Mouse (Mus musculus): ENCODE data around the gene Cdc25b. TPM values are rescaled to one million over a fixed set of nuclear protein-coding genes. Genes with fewer than 3 reads are reported as not detected.

Cdc25b gene
- total RNA-seq (2021) (10 to 100 TPM in 1 of 2 experiments, 1 to 10 TPM in 1; 4.3 to 10.3 TPM), polyA plus RNA-seq (2012; rRNA removed) (9.8 and 12.5 TPM in 2 replicates)
- long read RNA-seq, transcript Cdc25b-202 (15 exons, 3,004 nt) = major isoform, 5 of 13 reads
- long read RNA-seq, partial matches to known transcripts = 4 of 13 reads
- long read RNA-seq, other reads (novel, unspliced or antisense) = 1 of 13 reads

GRCm38 (mm10) chr2:131186771-131187601 lies at the start of gene Cdc25b, which contains the start of gene Spef1:
Gene Cdc25b, plus strand, starts transcription at chr2:131186949.
Gene Spef1, minus strand, starts transcription at chr2:131187282.
- Histone ChIP-seq H3K4me3 (peak within 1 kb of the TSS; percentile 63), H3K27me3 (ENCODE audit: control insufficient read depth, insufficient read depth, low read length) (no peaks in the 10 kb centered on the region), H3K9ac (ENCODE audit: low read depth, low read length) (peak within 1 kb of the TSS; percentile 70), H3K4me1 (ENCODE audit: control insufficient read depth, insufficient read depth, low read length) (peaks cover 5% of the 10 kb centered on the region), H3K36me3 (ENCODE audit: control insufficient read depth, insufficient read depth, low read length) (no peaks in the 10 kb centered on the region), H3K27ac (peak within 1 kb of the TSS; percentile 70), H3K79me2 (replicated peaks; ENCODE audit: control insufficient read depth, insufficient read depth, low read length) (no peaks in the 10 kb centered on the region)
- intact Hi-C loops (cut with DNase I) = loop anchor here (10.0 kb wide), 1 partner anchor 168 kb away; the partner anchor contains the start of gene Rnf24
- 2% methylated on average over 43 of the region's 43 CpGs for WGBS
- TF ChIP-seq POLR2A (IDR thresholded peaks at IDR 0.05; ENCODE audit: insufficient read depth, low read depth, low read length) (peak; percentile 62; the same call in 1 of the 2 replicates), CTCF (IDR thresholded peaks at IDR 0.05) (peak; percentile 58), EP300 (IDR thresholded peaks at IDR 0.05; ENCODE audit: insufficient read depth, low read depth, low read length) (0 out of 2 replicates have a peak, but pooled peaks have one; percentile 38)
- DNase-seq = peak; percentile 89 to 91

- no peak overlapping the region for H3K9ac ChIP-seq (ENCODE audit: low read depth, low read length)
- intact Hi-C loops (cut with DNase I) = no loop called here
- H3K4me3 ChIP-seq = no peak overlapping the region
- H3K36me3 ChIP-seq (ENCODE audit: control insufficient read depth, insufficient read depth, low read length) = peaks cover 42% of the 10 kb centered on the region
- H3K79me2 ChIP-seq (replicated peaks; ENCODE audit: control insufficient read depth, insufficient read depth, low read length) = no peaks in the 10 kb centered on the region
- DNase-seq = peak; percentile 4 to 17
- TF ChIP-seq CTCF (IDR thresholded peaks at IDR 0.05) (no peak), EP300 (IDR thresholded peaks at IDR 0.05; ENCODE audit: insufficient read depth, low read depth, low read length) (no peak), POLR2A (IDR thresholded peaks at IDR 0.05; ENCODE audit: insufficient read depth, low read depth, low read length) (0 out of 2 replicates have a peak, but pooled peaks have one; percentile 25)
- no peaks in the 10 kb centered on the region for H3K27me3 ChIP-seq (ENCODE audit: control insufficient read depth, insufficient read depth, low read length)
- peak overlapping the region; percentile 77 for H3K27ac ChIP-seq
- H3K4me1 ChIP-seq (ENCODE audit: control insufficient read depth, insufficient read depth, low read length) = peaks cover 42% of the 10 kb centered on the region
- 47% methylated on average over 4 of the region's 4 CpGs for WGBS
These were observed 48.5 kb upstream of the Cdc25b start for GRCm38 (mm10) chr2:131138296-131138695.

- Histone ChIP-seq H3K79me2 (replicated peaks; ENCODE audit: control insufficient read depth, insufficient read depth, low read length) (no peaks in the 10 kb centered on the region), H3K4me3 (no peak overlapping the region), H3K36me3 (ENCODE audit: control insufficient read depth, insufficient read depth, low read length) (peaks cover 38% of the 10 kb centered on the region), H3K4me1 (ENCODE audit: control insufficient read depth, insufficient read depth, low read length) (peaks cover 40% of the 10 kb centered on the region), H3K27ac (peak overlapping the region; percentile 77), H3K27me3 (ENCODE audit: control insufficient read depth, insufficient read depth, low read length) (no peaks in the 10 kb centered on the region), H3K9ac (ENCODE audit: low read depth, low read length) (no peak overlapping the region)
- TF ChIP-seq CTCF (IDR thresholded peaks at IDR 0.05) (no peak), POLR2A (IDR thresholded peaks at IDR 0.05; ENCODE audit: insufficient read depth, low read depth, low read length) (no peak), EP300 (IDR thresholded peaks at IDR 0.05; ENCODE audit: insufficient read depth, low read depth, low read length) (no peak)
- 79% methylated on average over 7 of the region's 7 CpGs for WGBS
- no peak for DNase-seq
- intact Hi-C loops (cut with DNase I) = no loop called here
These were observed 48.0 kb upstream of the Cdc25b start for GRCm38 (mm10) chr2:131138760-131139159.

- Histone ChIP-seq H3K27ac (peak overlapping the region; percentile 77), H3K9ac (ENCODE audit: low read depth, low read length) (no peak overlapping the region), H3K4me3 (no peak overlapping the region), H3K27me3 (ENCODE audit: control insufficient read depth, insufficient read depth, low read length) (no peaks in the 10 kb centered on the region), H3K4me1 (ENCODE audit: control insufficient read depth, insufficient read depth, low read length) (peaks cover 36% of the 10 kb centered on the region), H3K79me2 (replicated peaks; ENCODE audit: control insufficient read depth, insufficient read depth, low read length) (no peaks in the 10 kb centered on the region), H3K36me3 (ENCODE audit: control insufficient read depth, insufficient read depth, low read length) (peaks cover 33% of the 10 kb centered on the region)
- peak; percentile 2 to 18 for DNase-seq
- TF ChIP-seq CTCF (IDR thresholded peaks at IDR 0.05) (no peak), EP300 (IDR thresholded peaks at IDR 0.05; ENCODE audit: insufficient read depth, low read depth, low read length) (no peak), POLR2A (IDR thresholded peaks at IDR 0.05; ENCODE audit: insufficient read depth, low read depth, low read length) (no peak)
- WGBS = 78% methylated on average over 5 of the region's 5 CpGs
- intact Hi-C loops (cut with DNase I) = no loop called here
These were observed 47.5 kb upstream of the Cdc25b start for GRCm38 (mm10) chr2:131139287-131139686.

GRCm38 (mm10) chr2:131139886-131140532 lies 46.7 kb upstream of the Cdc25b start:
- Histone ChIP-seq H3K27me3 (ENCODE audit: control insufficient read depth, insufficient read depth, low read length) (no peaks in the 10 kb centered on the region), H3K4me3 (no peak overlapping the region), H3K79me2 (replicated peaks; ENCODE audit: control insufficient read depth, insufficient read depth, low read length) (no peaks in the 10 kb centered on the region), H3K9ac (ENCODE audit: low read depth, low read length) (no peak overlapping the region; the same call in 1 of the 2 replicates), H3K27ac (peak overlapping the region; percentile 77), H3K36me3 (ENCODE audit: control insufficient read depth, insufficient read depth, low read length) (peaks cover 30% of the 10 kb centered on the region), H3K4me1 (ENCODE audit: control insufficient read depth, insufficient read depth, low read length) (peaks cover 34% of the 10 kb centered on the region)
- DNase-seq = peak; percentile 54 to 74
- no peak for TF ChIP-seq POLR2A (IDR thresholded peaks at IDR 0.05; ENCODE audit: insufficient read depth, low read depth, low read length)
- peak; percentile 94 for TF ChIP-seq EP300 (IDR thresholded peaks at IDR 0.05; ENCODE audit: insufficient read depth, low read depth, low read length)
- WGBS = 22% methylated on average over 5 of the region's 5 CpGs
- intact Hi-C loops (cut with DNase I) = loop anchor here (2.0 kb wide), 1 partner anchor 15 kb away; no protein-coding TSS in a partner anchor

Data from heart, adult 2 months (tissue).